In genomic region chr11:97714784-97715760, GRCm38 (mm10) we compare ENCODE assay signal across 9 mouse cellular contexts. TPM values are rescaled to one million over a fixed set of nuclear protein-coding genes. Genes with fewer than 3 reads are reported as not detected.
DNase-seq lines count a peak whose midpoint lies in the region; ATAC-seq and TF ChIP-seq lines count a peak whose summit lies in the region.
"Had no signal": no experiment of that assay in that cellular context is flagged by ENCODE, and none has a peak within 500 bp of the region (broad histone marks: within the 10 kb centered on the region; RNA-seq: fewer than 3 reads in every experiment).

No protein-coding gene starts in this region.

- peak; percentile 51 to 52 for DNase-seq in cerebellum, postnatal 10 days
- DNase-seq in cerebellum, postnatal 36 days: no peak
- no peak for DNase-seq in liver, embryonic 13.5 days
- DNase-seq in liver: no peak
- DNase-seq in lung, postnatal 36 days: peak; percentile 71
- no peak for DNase-seq in T-cell, adult 2 months (ENCODE audit: low spot score)
- DNase-seq: B cell, adult 2 months had no signal

- H3K4me2 ChIP-seq in liver, embryonic 13.5 days: no peak overlapping the region
- H3K4me2 ChIP-seq in hindbrain, embryonic 12.5 days (replicated peaks): no peak overlapping the region

- 0 out of 2 replicates have a peak, but pooled peaks have one; percentile 37 for ATAC-seq in liver, embryonic 13.5 days (ENCODE audit: low read depth)
- ATAC-seq in hindbrain, embryonic 12.5 days (ENCODE audit: low FRiP score): no peak

- no peaks in the 10 kb centered on the region for H3K9me3 ChIP-seq in liver, embryonic 13.5 days (replicated peaks)
- H3K9me3 ChIP-seq in hindbrain, embryonic 12.5 days (replicated peaks): 0 out of 2 replicates have a peak, but pooled peaks cover 6% of the 10 kb centered on the region

- 68% methylated on average over 14 of the region's 14 CpGs for WGBS in liver, embryonic 13.5 days (ENCODE audit: insufficient replicate concordance)
- WGBS in hindbrain, embryonic 12.5 days: 92% methylated on average over 14 of the region's 14 CpGs

- H3K4me1 ChIP-seq in liver, embryonic 13.5 days (replicated peaks): peaks cover 9% of the 10 kb centered on the region; the same call in 1 of the 2 replicates
- no peaks in the 10 kb centered on the region for H3K4me1 ChIP-seq in cortical plate, adult 2 months (ENCODE audit: control insufficient read depth, insufficient read depth, low read length)
- H3K4me1 ChIP-seq in hindbrain, embryonic 12.5 days: no peaks in the 10 kb centered on the region

- no peak overlapping the region for H3K27ac ChIP-seq in liver, embryonic 13.5 days
- 0 out of 2 replicates have a peak overlapping the region, but pooled peaks have one; percentile 55 for H3K27ac ChIP-seq in cortical plate, adult 2 months (ENCODE audit: insufficient read depth, low read length)
- no peak overlapping the region for H3K27ac ChIP-seq in hindbrain, embryonic 12.5 days

- no peak overlapping the region for H3K4me3 ChIP-seq in liver, embryonic 13.5 days (replicated peaks)
- H3K4me3 ChIP-seq in cortical plate, adult 2 months (ENCODE audit: insufficient read depth, low read length): no peak overlapping the region
- no peak overlapping the region for H3K4me3 ChIP-seq in hindbrain, embryonic 12.5 days

- no peak for TF ChIP-seq POLR2A in cortical plate, adult 2 months (IDR thresholded peaks at IDR 0.05; ENCODE audit: extremely low read depth, insufficient read depth, low read length)

- H3K36me3 ChIP-seq in liver, embryonic 13.5 days: peaks cover 75% of the 10 kb centered on the region
- H3K36me3 ChIP-seq in hindbrain, embryonic 12.5 days: peaks cover 84% of the 10 kb centered on the region

- no peak for TF ChIP-seq CTCF in cortical plate, adult 2 months (IDR thresholded peaks at IDR 0.05; ENCODE audit: extremely low read depth, insufficient read depth, low read length)

- H3K9ac ChIP-seq in liver, embryonic 13.5 days: no peak overlapping the region
- no peak overlapping the region for H3K9ac ChIP-seq in hindbrain, embryonic 12.5 days

- no peaks in the 10 kb centered on the region for H3K27me3 ChIP-seq in liver, embryonic 13.5 days
- no peaks in the 10 kb centered on the region for H3K27me3 ChIP-seq in hindbrain, embryonic 12.5 days

RNA-seq across cellular contexts. Expression of gene Psmb3, which starts 11.9 kb away (rescaled TPM):
- polyA plus RNA-seq in liver, embryonic 13.5 days (2015; fragmentation: Nextera tagmentation; extraction: Ambion mirVana): 335 and 374 TPM in 2 replicates
- polyA plus RNA-seq in cortical plate, adult 2 months (2012; rRNA removed): 249 and 256 TPM in 2 replicates
- polyA plus RNA-seq in hindbrain, embryonic 12.5 days (2016; fragmentation: Nextera tagmentation; extraction: Ambion mirVana): 375 and 438 TPM in 2 replicates

RNA-seq across cellular contexts. Expression of gene Pcgf2, which starts 14.8 kb away (rescaled TPM):
- polyA plus RNA-seq in liver, embryonic 13.5 days (2015; fragmentation: Nextera tagmentation; extraction: Ambion mirVana): 2.3 and 3.6 TPM in 2 replicates
- polyA plus RNA-seq in cortical plate, adult 2 months (2012; rRNA removed): 64.1 and 72.2 TPM in 2 replicates
- 23.3 and 24.7 TPM in 2 replicates for polyA plus RNA-seq in hindbrain, embryonic 12.5 days (2016; fragmentation: Nextera tagmentation; extraction: Ambion mirVana)

RNA-seq across cellular contexts. Expression of gene Pip4k2b, which starts 29.4 kb away (rescaled TPM):
- polyA plus RNA-seq in liver, embryonic 13.5 days (2015; fragmentation: Nextera tagmentation; extraction: Ambion mirVana): 0.88 TPM in 2 replicates
- polyA plus RNA-seq in cortical plate, adult 2 months (2012; rRNA removed): 64.7 and 67.2 TPM in 2 replicates
- polyA plus RNA-seq in hindbrain, embryonic 12.5 days (2016; fragmentation: Nextera tagmentation; extraction: Ambion mirVana): 2.6 and 3.4 TPM in 2 replicates

RNA-seq across cellular contexts. Expression of gene Cisd3, which starts 29.4 kb away (rescaled TPM):
- 11.7 and 13.3 TPM in 2 replicates for polyA plus RNA-seq in liver, embryonic 13.5 days (2015; fragmentation: Nextera tagmentation; extraction: Ambion mirVana)
- polyA plus RNA-seq in cortical plate, adult 2 months (2012; rRNA removed): 59.9 and 65.5 TPM in 2 replicates
- 14.7 and 17.1 TPM in 2 replicates for polyA plus RNA-seq in hindbrain, embryonic 12.5 days (2016; fragmentation: Nextera tagmentation; extraction: Ambion mirVana)

RNA-seq across cellular contexts. Expression of gene Cwc25, which starts 51.3 kb away (rescaled TPM):
- 7.0 and 7.7 TPM in 2 replicates for polyA plus RNA-seq in liver, embryonic 13.5 days (2015; fragmentation: Nextera tagmentation; extraction: Ambion mirVana)
- polyA plus RNA-seq in cortical plate, adult 2 months (2012; rRNA removed): 16.4 TPM in 2 replicates
- 22.0 and 25.4 TPM in 2 replicates for polyA plus RNA-seq in hindbrain, embryonic 12.5 days (2016; fragmentation: Nextera tagmentation; extraction: Ambion mirVana)

Comparison
In these comparisons a context has a peak if more than half of its experiments do, and no peak if none do; other contexts are left out.
1. DNase-seq: peak in cerebellum, postnatal 10 days (2 of 2) and lung, postnatal 36 days (single experiment); none in cerebellum, postnatal 36 days (0 of 2), liver, embryonic 13.5 days (single experiment), liver (single experiment) and T-cell, adult 2 months (single experiment).
2. RNA of gene Pip4k2b, which starts 29.4 kb away (polyA plus RNA-seq): 64.7 to 67.2 TPM in cortical plate, adult 2 months; 2.6 to 3.4 TPM in hindbrain, embryonic 12.5 days and 0.88 TPM in liver, embryonic 13.5 days; every median in the first group is over 10 times any median in the second.